ENCODE assay signal across 16 mouse cellular contexts in genomic region chr11:115477388-115477787, GRCm38 (mm10). TPM values are rescaled to one million over a fixed set of nuclear protein-coding genes. Genes with fewer than 3 reads are reported as not detected.
DNase-seq lines count a peak whose midpoint lies in the region; ATAC-seq and TF ChIP-seq lines count a peak whose summit lies in the region.
"Not testable (repeated sequence)": the region's sequence is repeated elsewhere in the genome, so short reads cannot be mapped to it uniquely, and the experiment has no call there.
"Had no signal": no experiment of that assay in that cellular context is flagged by ENCODE, and none has a peak within 500 bp of the region (broad histone marks: within the 10 kb centered on the region; RNA-seq: fewer than 3 reads in every experiment).

No protein-coding gene starts in this region.

- not testable (repeated sequence) for H3ac ChIP-seq in myocyte (ENCODE audit: control insufficient read depth, insufficient read length)

- peaks cover 26% of the 10 kb centered on the region for H3K4me1 ChIP-seq in bone marrow macrophage, adult 2 months (ENCODE audit: control insufficient read depth, insufficient read depth, low read length)
- H3K4me1 ChIP-seq in heart, embryonic 12.5 days (replicated peaks): peaks cover 40% of the 10 kb centered on the region
- H3K4me1 ChIP-seq in liver, embryonic 14.5 days (replicated peaks; ENCODE audit: control insufficient read depth in 2 of 2, insufficient read depth in 2 of 2, low read length in 1 of 2): peaks cover 12 to 20% of the 10 kb centered on the region in 2 experiments
- H3K4me1 ChIP-seq in thymus, adult 2 months (replicated peaks; ENCODE audit: control insufficient read depth, insufficient read depth, low read length): peaks cover 53% of the 10 kb centered on the region

- H3K9me3 ChIP-seq in heart, embryonic 12.5 days (replicated peaks); liver, embryonic 14.5 days (ENCODE audit: control insufficient read depth, low read length): not testable (repeated sequence)

- not testable (repeated sequence) for H3K79me2 ChIP-seq in myocyte (ENCODE audit: control insufficient read depth, insufficient read depth)

- TF ChIP-seq CTCF in bone marrow macrophage, adult 2 months (IDR thresholded peaks at IDR 0.05; ENCODE audit: low read depth, low read length); liver, embryonic 14.5 days (IDR thresholded peaks at IDR 0.05; ENCODE audit: low read depth); thymus, adult 2 months (IDR thresholded peaks at IDR 0.05; ENCODE audit: borderline replicate concordance, control insufficient read depth, extremely low read depth, insufficient read depth, low read length, poor library complexity): not testable (repeated sequence)

- DNase-seq in CD4-positive helper T cell, adult 2 months (ENCODE audit: low read depth, low spot score): peak; percentile 70
- DNase-seq in liver, embryonic 14.5 days (ENCODE audit: low read depth in 3 of 3, low spot score in 3 of 3); thymus, adult 2 months: not testable (repeated sequence)

- H3K9ac ChIP-seq in heart, embryonic 12.5 days; liver, embryonic 14.5 days (replicated peaks): not testable (repeated sequence)

- 80% methylated on average over 7 of the region's 7 CpGs for WGBS in heart, embryonic 12.5 days
- 45% methylated on average over 7 of the region's 7 CpGs for WGBS in liver, embryonic 14.5 days (ENCODE audit: insufficient replicate concordance)
- 40% methylated on average over 7 of the region's 7 CpGs for WGBS in thymus, adult 2 months

- not testable (repeated sequence) for H3K36me3 ChIP-seq in heart, embryonic 12.5 days; liver, embryonic 14.5 days (replicated peaks; ENCODE audit: control insufficient read depth, insufficient read depth, low read depth); myocyte (ENCODE audit: control insufficient read depth, insufficient read depth)
- peaks cover 17% of the 10 kb centered on the region; the same call in 1 of the 2 replicates for H3K36me3 ChIP-seq in thymus, adult 2 months (ENCODE audit: control insufficient read depth, insufficient read depth, low read length)

- H3K4me3 ChIP-seq in bone marrow macrophage, adult 2 months (ENCODE audit: insufficient read depth, low read length): peak overlapping the region; percentile 80
- H3K4me3 ChIP-seq in heart, embryonic 12.5 days; liver, embryonic 14.5 days (ENCODE audit: insufficient read depth in 1 of 2, low read depth in 2 of 2, low read length in 2 of 2); myocyte: not testable (repeated sequence)
- H3K4me3 ChIP-seq in thymus, adult 2 months (ENCODE audit: control insufficient read depth, insufficient read depth, low read length): peak overlapping the region; percentile 27; the same call in 1 of the 2 replicates

- not testable (repeated sequence) for TF ChIP-seq EP300 in liver, embryonic 14.5 days (IDR thresholded peaks at IDR 0.05; ENCODE audit: low read depth)

- not testable (repeated sequence) for TF ChIP-seq POLR2A in bone marrow macrophage, adult 2 months (IDR thresholded peaks at IDR 0.05; ENCODE audit: borderline replicate concordance, low read depth, low read length); myocyte (IDR thresholded peaks at IDR 0.05; ENCODE audit: insufficient read length, low read depth); thymus, adult 2 months (IDR thresholded peaks at IDR 0.05; ENCODE audit: control insufficient read depth, extremely low read depth, insufficient read depth, low read length, poor library complexity)

- peak overlapping the region; percentile 97; the same call in 1 of the 2 replicates for H3K4me2 ChIP-seq in heart, embryonic 12.5 days
- H3K4me2 ChIP-seq in liver, embryonic 14.5 days (ENCODE audit: low read depth): peak overlapping the region; percentile 93
- H3K4me2 ChIP-seq in myocyte (ENCODE audit: low read depth): peak overlapping the region; percentile 65

- H3K27ac ChIP-seq in bone marrow macrophage, adult 2 months (ENCODE audit: insufficient read depth, low read depth, low read length): peak overlapping the region; percentile 74
- H3K27ac ChIP-seq in heart, embryonic 12.5 days (ENCODE audit: poor library complexity, severe bottlenecking); liver, embryonic 14.5 days: not testable (repeated sequence)
- peak overlapping the region; percentile 59 for H3K27ac ChIP-seq in thymus, adult 2 months (ENCODE audit: control insufficient read depth, insufficient read depth, low read length)

- H3K27me3 ChIP-seq in heart, embryonic 12.5 days (replicated peaks); liver, embryonic 14.5 days (ENCODE audit: control insufficient read depth, insufficient read depth, low read length); myocyte (ENCODE audit: control insufficient read depth, insufficient read depth, insufficient read length); thymus, adult 2 months (ENCODE audit: control insufficient read depth, insufficient read depth, low read length): not testable (repeated sequence)

- not testable (repeated sequence) for ATAC-seq in heart, embryonic 12.5 days (ENCODE audit: insufficient number of reproducible peaks, low FRiP score); liver, embryonic 14.5 days (ENCODE audit: insufficient read depth)
- ATAC-seq in inflammation-experienced regulatory T-cells, adult 6 months: peak; percentile 29
- peak; percentile 74 for ATAC-seq in megakaryocyte, adult 5-6 weeks (ENCODE audit: poor library complexity, severe bottlenecking)

RNA-seq across cellular contexts. Expression of gene Armc7, which starts 1.9 kb away (rescaled TPM):
- polyA plus RNA-seq in bone marrow macrophage, adult 2 months (2012; ENCODE audit: insufficient read depth, insufficient read length, missing spikeins): 31.1 and 35.2 TPM in 2 replicates
- 5.8 and 6.4 TPM in 2 replicates for polyA plus RNA-seq in heart, embryonic 12.5 days (2016; fragmentation: Nextera tagmentation; extraction: Ambion mirVana)
- 10 to 100 TPM; 68.2 to 95.6 (median 70.3) TPM for polyA plus RNA-seq in inflammation-experienced regulatory T-cells, adult 6 months (2017; shearing (Covaris generic))
- polyA plus RNA-seq in liver, embryonic 14.5 days (2012; rRNA removed): 2.1 and 2.2 TPM in 2 replicates
- polyA plus RNA-seq in liver, embryonic 14.5 days (2014; fragmentation: Nextera tagmentation; extraction: Ambion mirVana): 2.0 and 2.2 TPM in 2 replicates
- total RNA-seq in megakaryocyte, adult 5-6 weeks (2015): 17.2 and 18.5 TPM in 2 replicates
- total RNA-seq in megakaryocyte, adult 5-6 weeks (2017): 19.8 and 38.6 TPM in 2 replicates
- polyA plus RNA-seq in myocyte (2012; fragmentation: generic; extraction: Trizol): 6.2 TPM
- 86.1 and 91.3 TPM in 2 replicates for polyA plus RNA-seq in thymus, adult 2 months (2012; rRNA removed)

RNA-seq across cellular contexts. Expression of gene Nt5c, which starts 14.3 kb away (rescaled TPM):
- polyA plus RNA-seq in bone marrow macrophage, adult 2 months (2012; ENCODE audit: insufficient read depth, insufficient read length, missing spikeins): 66.3 and 79.3 TPM in 2 replicates
- polyA plus RNA-seq in heart, embryonic 12.5 days (2016; fragmentation: Nextera tagmentation; extraction: Ambion mirVana): 56.2 and 58.2 TPM in 2 replicates
- polyA plus RNA-seq in inflammation-experienced regulatory T-cells, adult 6 months (2017; shearing (Covaris generic)): 100 to 1,000 TPM; 242 to 269 (median 245) TPM
- 27.8 and 31.9 TPM in 2 replicates for polyA plus RNA-seq in liver, embryonic 14.5 days (2012; rRNA removed)
- 50.7 and 50.9 TPM in 2 replicates for polyA plus RNA-seq in liver, embryonic 14.5 days (2014; fragmentation: Nextera tagmentation; extraction: Ambion mirVana)
- total RNA-seq in megakaryocyte, adult 5-6 weeks (2015): 80.9 and 84.8 TPM in 2 replicates
- total RNA-seq in megakaryocyte, adult 5-6 weeks (2017): 104 and 113 TPM in 2 replicates
- polyA plus RNA-seq in myocyte (2012; fragmentation: generic; extraction: Trizol): 64.0 TPM
- polyA plus RNA-seq in thymus, adult 2 months (2012; rRNA removed): 122 and 145 TPM in 2 replicates

RNA-seq across cellular contexts. Expression of gene Slc16a5, which starts 15.1 kb away (rescaled TPM):
- polyA plus RNA-seq in bone marrow macrophage, adult 2 months (2012; ENCODE audit: insufficient read depth, insufficient read length, missing spikeins): not detected in 2 replicates
- polyA plus RNA-seq in heart, embryonic 12.5 days (2016; fragmentation: Nextera tagmentation; extraction: Ambion mirVana): 0.17 TPM in 1 of 2 replicates, not detected in the other
- polyA plus RNA-seq in inflammation-experienced regulatory T-cells, adult 6 months (2017; shearing (Covaris generic)): 1 to 10 TPM; 1.1 to 3.5 (median 2.8) TPM
- polyA plus RNA-seq in liver, embryonic 14.5 days (2012; rRNA removed): 0.02 TPM in 2 replicates
- 0.05 TPM in 1 of 2 replicates, not detected in the other for polyA plus RNA-seq in liver, embryonic 14.5 days (2014; fragmentation: Nextera tagmentation; extraction: Ambion mirVana)
- total RNA-seq in megakaryocyte, adult 5-6 weeks (2015): 0.09 and 0.42 TPM in 2 replicates
- total RNA-seq in megakaryocyte, adult 5-6 weeks (2017): 0.08 and 0.15 TPM in 2 replicates
- 0.10 TPM for polyA plus RNA-seq in myocyte (2012; fragmentation: generic; extraction: Trizol)
- 446 and 456 TPM in 2 replicates for polyA plus RNA-seq in thymus, adult 2 months (2012; rRNA removed)
- total RNA-seq: gastrocnemius, adult 18-20 months; layer of hippocampus, postnatal 25 days; left cerebral cortex, postnatal 25 days had no signal
- polyA plus RNA-seq: erythroblast, embryonic 14.5 days; forebrain, embryonic 16.5 days; hindbrain, embryonic 12.5 days had no signal

RNA-seq across cellular contexts. Expression of gene Jpt1, which starts 36.8 kb away (rescaled TPM):
- 166 and 168 TPM in 2 replicates for polyA plus RNA-seq in bone marrow macrophage, adult 2 months (2012; ENCODE audit: insufficient read depth, insufficient read length, missing spikeins)
- polyA plus RNA-seq in heart, embryonic 12.5 days (2016; fragmentation: Nextera tagmentation; extraction: Ambion mirVana): 413 and 440 TPM in 2 replicates
- polyA plus RNA-seq in inflammation-experienced regulatory T-cells, adult 6 months (2017; shearing (Covaris generic)): 100 to 1,000 TPM; 619 to 638 (median 633) TPM
- polyA plus RNA-seq in liver, embryonic 14.5 days (2012; rRNA removed): 138 and 151 TPM in 2 replicates
- polyA plus RNA-seq in liver, embryonic 14.5 days (2014; fragmentation: Nextera tagmentation; extraction: Ambion mirVana): 233 and 256 TPM in 2 replicates
- total RNA-seq in megakaryocyte, adult 5-6 weeks (2015): 211 and 220 TPM in 2 replicates
- total RNA-seq in megakaryocyte, adult 5-6 weeks (2017): 181 and 183 TPM in 2 replicates
- 386 TPM for polyA plus RNA-seq in myocyte (2012; fragmentation: generic; extraction: Trizol)
- polyA plus RNA-seq in thymus, adult 2 months (2012; rRNA removed): 654 and 686 TPM in 2 replicates

RNA-seq across cellular contexts. Expression of gene Trim80, which starts 37.0 kb away (rescaled TPM):
- not detected in 2 replicates for polyA plus RNA-seq in bone marrow macrophage, adult 2 months (2012; ENCODE audit: insufficient read depth, insufficient read length, missing spikeins)
- polyA plus RNA-seq in heart, embryonic 12.5 days (2016; fragmentation: Nextera tagmentation; extraction: Ambion mirVana): 0.19 and 0.35 TPM in 2 replicates
- not detected for polyA plus RNA-seq in inflammation-experienced regulatory T-cells, adult 6 months (2017; shearing (Covaris generic))
- 0.07 and 0.10 TPM in 2 replicates for polyA plus RNA-seq in liver, embryonic 14.5 days (2012; rRNA removed)
- polyA plus RNA-seq in liver, embryonic 14.5 days (2014; fragmentation: Nextera tagmentation; extraction: Ambion mirVana): 0.06 and 0.13 TPM in 2 replicates
- not detected in 2 replicates for total RNA-seq in megakaryocyte, adult 5-6 weeks (2015)
- total RNA-seq in megakaryocyte, adult 5-6 weeks (2017): not detected in 2 replicates
- polyA plus RNA-seq in myocyte (2012; fragmentation: generic; extraction: Trizol): not detected
- polyA plus RNA-seq in thymus, adult 2 months (2012; rRNA removed): 0.79 and 0.80 TPM in 2 replicates
- total RNA-seq: gastrocnemius, adult 18-20 months; layer of hippocampus, postnatal 25 days; left cerebral cortex, postnatal 25 days had no signal
- polyA plus RNA-seq: erythroblast, embryonic 14.5 days; forebrain, embryonic 16.5 days; hindbrain, embryonic 12.5 days; neural tube, embryonic 12.5 days; stomach, embryonic 14.5 days had no signal

Comparison
In these comparisons a context has a peak if more than half of its experiments do, and no peak if none do; other contexts are left out.
1. RNA of gene Slc16a5, which starts 15.1 kb away (polyA plus RNA-seq): 446 to 456 TPM in thymus, adult 2 months; 1.1 to 3.5 TPM in inflammation-experienced regulatory T-cells, adult 6 months, 0.10 TPM in myocyte (single experiment), 0.17 TPM in heart, embryonic 12.5 days, 0.02 to 0.05 TPM in liver, embryonic 14.5 days and not detected in bone marrow macrophage, adult 2 months; every median in the first group is over 10 times any median in the second.
2. Peak in every context shown above with its lines, with median percentiles within 50 percentile points of each other: H3K4me2 ChIP-seq.